Mouse (Mus musculus) T-cell, adult 2 months (primary cell): ENCODE results near the gene Fastkd1.
"Not testable (repeated sequence)": the region's sequence is repeated elsewhere in the genome, so short reads cannot be mapped to it uniquely, and the experiment has no call there.

Source experiments
- DNase-seq: peaks from one replicate; pipeline ENCODE4 v3.0.0; 2022; ENCODE audit warnings: low spot score

The Fastkd1 gene

DNA sequence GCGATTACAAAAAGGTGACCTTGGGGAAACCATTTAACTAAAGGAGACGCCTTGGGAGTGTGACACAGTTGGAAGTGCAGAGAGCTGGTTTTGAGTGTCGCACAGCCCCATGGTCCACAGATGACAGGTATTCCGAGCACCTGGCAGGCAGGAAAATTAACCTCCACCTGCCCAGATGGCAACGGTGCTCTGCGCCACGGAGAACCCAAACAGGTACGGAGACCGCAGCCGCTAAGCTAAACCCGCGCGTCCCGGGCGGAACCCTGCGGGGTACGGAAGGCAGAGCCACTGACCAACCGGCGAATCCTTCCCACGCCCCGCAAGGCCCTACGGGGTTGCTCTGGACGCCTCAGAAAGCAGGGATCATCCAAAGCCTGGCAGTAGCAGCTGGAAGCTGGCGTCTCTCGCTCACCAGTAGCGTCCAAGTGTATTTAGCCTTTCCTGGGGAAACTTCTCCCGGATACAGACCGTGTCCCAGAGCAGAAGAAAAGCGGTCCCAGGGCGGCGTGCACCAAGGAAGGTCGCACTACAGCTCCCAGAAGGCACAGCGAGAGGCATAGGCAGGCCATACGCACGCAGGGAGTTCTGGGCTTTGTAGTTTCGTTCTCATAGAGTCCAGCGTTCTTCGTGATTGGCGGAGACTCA is at the start of gene Fastkd1:
TSS of gene Fastkd1 (minus strand) at position 536 of the 645 bp plus-strand sequence.
- DNase-seq = peak; percentile 85

DNA sequence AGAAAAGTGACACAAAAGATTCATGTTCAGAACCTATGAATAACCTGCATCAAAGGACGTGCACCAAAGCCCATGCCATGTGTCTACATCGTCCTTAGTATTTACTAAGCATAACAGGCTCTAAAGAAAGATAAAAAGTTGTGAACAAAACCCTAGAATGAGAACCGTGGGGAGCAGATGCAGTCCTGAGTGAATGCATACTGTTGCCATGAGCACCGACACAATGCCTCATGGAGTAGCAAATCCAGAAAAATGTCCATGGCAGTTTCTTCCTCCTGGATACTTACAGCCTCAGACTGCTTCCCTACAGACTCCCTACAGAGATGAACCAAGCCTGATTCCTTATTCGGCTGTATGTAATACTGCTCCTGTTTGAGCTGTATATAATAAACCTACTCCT is 47.7 kb upstream of the Fastkd1 start:
- no peak for DNase-seq

DNA sequence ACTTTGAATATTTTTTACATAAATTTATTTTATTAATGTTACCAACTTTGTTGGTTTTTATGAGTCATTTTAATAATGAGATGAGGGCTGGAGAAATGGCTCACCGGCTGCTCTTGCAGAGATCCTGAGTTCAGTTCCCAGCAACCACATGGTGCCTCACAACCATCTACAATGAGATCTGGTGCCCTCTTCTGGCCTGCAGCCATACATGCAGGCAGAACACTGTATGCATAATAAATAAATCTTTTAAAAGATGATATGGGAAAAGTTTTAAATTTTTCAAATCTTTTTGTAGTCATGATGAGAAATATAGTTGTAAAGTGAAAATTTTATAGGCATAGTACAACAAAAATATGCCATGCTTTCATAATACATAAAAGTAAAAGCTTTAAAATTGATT is 31.8 kb upstream of the Fastkd1 start:
- no peak for DNase-seq

DNA sequence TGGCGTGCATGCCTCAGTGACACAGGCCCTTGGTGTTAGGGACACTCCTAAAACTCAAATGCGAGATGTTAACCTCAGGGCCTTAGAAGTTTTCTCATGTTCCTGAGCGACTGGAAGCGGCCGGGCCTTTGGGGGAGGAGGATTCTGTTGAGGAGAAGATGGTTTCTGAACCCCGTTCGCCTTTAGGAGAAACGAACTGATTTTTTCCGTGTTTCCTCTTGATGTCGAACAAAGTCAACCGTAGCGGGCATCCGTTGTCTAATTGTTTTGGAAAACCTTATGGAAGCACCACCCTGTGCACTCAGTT is 10.2 kb upstream of the Fastkd1 start:
- no peak for DNase-seq

DNA sequence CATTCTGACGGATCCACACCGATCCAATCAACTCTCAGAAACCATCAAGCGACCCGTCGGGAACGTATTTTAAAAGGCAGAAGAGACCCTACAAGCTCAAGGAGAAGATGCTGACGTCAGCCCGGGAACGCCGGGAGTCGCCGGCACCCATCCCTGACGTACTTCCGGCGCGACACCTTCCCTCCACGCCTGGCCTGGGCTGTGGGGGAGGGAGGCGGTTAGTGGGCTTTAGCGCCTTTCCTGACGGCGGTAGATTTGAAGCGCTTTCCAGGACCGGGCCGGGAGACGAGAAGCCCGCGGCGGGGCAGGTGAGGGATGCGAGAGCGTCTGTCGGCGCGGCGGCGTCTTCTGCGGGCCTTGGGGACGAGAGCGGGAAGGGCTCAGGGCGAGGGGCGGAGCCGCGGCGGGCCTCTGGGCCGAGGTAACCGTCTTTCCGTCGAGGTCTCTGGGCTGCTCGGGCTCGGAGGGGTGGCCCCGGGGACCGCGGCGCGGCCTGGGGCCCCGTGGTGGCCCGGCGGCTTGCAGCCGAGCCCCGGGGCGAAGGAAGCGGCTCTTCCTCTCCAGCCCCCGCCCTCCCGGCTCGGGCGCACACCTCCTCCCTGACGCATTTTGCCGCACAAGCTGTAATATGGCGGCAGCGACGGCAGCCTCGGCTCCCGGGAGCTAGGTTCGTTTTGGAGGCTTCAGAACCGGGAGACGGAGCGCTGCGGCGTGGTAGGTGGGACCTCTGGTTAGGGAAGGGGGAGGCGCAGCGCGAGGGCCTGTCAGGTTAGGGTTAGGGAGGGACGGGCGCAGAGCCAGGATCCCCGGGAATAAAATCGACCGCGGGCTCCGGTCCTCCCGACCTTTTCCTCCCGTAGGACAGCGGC is 9.6 kb upstream of the Fastkd1 start:
- peak; percentile 91 for DNase-seq

DNA sequence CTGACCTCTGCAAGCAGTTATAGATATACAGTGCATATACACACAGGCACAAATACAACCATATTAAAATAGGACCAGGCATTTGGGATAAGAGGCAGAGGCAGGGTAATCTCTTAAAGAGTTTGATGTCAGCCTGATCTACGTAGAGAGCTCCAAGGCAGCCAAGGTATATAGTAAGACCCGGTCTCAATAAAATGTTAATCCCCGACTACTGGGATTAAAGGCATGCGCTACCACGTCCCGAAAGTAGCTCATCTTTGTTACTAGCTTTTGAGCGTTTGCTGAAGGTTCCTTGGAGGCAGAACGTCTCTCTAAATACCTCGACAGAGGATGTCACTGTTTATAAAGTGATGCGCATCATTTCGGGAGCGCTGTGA is 8.9 kb upstream of the Fastkd1 start, which contains the start of gene Ppig:
TSS of gene Ppig (plus strand) at position 273 of the 377 bp plus-strand sequence.
- no peak for DNase-seq

DNA sequence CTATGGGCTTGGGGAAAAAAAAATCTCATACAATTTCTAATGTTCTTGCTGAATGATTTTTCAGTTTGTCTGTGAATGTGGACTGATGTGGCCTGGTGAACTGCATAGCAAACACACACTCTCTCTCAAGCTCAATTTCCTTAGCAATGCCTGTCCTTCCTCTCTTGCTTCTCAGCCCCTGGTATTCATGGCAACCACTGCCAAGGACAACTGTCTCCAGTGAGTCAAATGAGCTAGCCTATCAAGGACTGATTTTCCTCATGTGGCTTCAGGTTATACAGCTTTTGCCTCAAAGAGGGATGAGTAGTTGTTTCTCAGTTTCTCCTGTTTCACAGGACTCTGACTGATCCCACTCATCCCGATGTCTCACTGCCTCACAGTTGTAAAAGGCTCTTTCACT is 5.8 kb upstream of the Fastkd1 start:
- DNase-seq = no peak

DNA sequence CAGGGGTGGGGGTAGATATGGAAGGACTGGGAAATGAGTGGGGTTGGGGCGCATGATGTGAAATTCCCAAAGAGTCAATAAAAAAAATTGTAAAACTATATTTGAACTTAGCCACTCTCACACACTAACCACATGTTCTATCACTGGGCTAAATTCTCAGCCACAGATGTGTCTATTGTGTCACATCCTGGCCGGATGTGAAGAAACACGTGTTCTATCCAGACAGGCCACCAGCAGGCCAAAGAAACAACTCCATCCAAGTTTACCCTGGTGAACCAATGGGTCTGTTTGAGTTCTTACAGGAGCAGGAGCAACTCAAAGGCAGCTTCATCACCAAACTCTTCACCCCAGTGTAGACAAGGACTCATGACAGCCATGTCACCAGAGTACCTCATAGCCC is 3.2 kb upstream of the Fastkd1 start:
- no peak for DNase-seq

DNA sequence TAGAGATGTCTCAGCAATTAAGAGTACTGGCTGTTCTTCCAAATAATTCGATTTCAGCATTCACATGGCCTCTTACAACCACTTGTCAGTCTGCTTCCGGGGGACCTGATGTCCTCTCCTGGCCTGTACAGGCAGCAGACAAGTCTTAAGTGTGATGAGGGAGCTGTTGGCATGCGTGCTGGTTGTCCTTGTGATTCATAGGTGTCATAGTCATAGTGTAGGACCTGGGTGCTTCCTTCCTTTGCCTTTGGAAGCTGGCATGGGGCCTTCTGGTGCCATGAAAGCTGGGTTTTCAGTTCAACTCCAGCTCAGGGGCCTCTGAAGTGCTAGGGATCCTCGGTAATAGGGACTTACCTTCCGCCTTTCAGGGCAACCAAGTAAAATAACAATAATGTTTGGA is 810 bp upstream of the Fastkd1 start:
- no peak for DNase-seq

DNA sequence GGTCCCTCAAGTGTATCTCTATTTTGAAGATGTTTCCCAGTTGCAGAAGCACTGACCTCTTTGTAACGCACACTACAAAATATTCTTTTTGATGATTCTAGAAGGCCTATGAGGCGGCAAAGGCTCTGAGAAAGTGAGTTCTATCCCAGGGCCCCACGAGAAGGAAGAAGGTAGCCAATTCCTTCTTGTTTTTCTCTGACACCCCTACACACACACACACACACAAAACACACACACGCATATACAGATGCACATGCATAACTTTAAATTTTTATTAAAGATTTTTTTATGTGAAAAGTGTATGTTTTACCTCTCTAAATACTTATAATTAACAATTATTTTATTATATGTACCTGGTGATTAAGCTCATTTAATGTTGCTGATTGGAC is 304 bp upstream of the Fastkd1 start:
- no peak for DNase-seq

DNA sequence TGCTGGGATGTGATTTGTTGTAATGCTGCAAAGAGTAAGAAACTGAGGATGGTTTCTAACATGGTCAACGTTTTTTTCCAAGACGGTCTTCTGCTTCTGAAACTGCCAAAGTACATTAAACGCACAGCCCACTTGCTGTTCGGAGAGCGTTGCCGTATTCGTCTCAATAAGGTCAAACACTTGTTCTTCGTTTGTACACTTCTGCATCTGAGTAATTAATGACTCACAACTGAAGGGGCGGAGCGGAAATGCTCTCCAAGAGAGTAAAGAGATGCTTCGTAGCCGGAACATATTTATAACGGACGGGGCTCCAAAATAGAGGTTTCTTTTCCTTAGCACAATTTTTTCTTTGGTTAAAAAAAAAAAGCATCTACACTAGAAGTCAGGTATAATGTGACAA is 1.1 kb downstream of the Fastkd1 start:
- DNase-seq = no peak

DNA sequence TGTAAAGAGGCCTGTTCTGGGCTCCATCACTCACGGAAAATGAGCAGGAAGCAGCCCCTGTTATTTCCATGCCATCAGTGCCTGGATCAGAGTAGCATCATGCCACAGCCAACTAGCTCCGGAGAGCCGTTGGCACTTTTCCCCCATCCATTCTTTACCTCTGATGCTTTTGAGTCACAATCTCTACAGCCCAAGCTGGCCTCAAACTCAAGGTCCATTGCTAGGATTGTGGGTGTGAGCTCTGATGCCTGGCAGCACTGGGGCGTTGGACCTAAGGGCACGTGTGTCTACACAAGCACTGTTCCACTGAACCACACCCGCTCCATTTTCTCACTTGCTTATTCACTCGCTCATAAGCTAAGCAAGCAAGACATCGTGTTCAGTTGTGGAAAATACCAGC is 12.9 kb downstream of the Fastkd1 start:
- no peak for DNase-seq

DNA sequence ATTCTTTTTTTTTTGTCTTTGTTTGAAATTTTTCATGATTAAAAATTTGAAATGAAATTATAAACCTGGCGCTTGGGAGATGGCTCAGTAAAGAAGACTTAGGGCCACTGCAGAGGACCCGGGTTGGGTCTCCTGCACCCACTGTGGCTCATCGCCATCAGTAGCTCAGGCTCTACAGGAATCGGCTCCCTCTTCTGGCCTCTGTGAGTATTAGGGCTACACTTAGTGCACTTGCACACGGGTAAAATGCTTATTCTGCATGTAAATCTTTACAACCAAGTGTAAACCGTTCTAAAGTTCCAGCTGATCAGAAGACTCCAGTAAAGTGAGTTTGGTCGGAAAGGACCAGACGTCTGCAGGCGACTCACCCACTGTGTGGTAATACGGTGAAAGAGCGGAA is 19.8 kb downstream of the Fastkd1 start:
- DNase-seq = no peak

DNA sequence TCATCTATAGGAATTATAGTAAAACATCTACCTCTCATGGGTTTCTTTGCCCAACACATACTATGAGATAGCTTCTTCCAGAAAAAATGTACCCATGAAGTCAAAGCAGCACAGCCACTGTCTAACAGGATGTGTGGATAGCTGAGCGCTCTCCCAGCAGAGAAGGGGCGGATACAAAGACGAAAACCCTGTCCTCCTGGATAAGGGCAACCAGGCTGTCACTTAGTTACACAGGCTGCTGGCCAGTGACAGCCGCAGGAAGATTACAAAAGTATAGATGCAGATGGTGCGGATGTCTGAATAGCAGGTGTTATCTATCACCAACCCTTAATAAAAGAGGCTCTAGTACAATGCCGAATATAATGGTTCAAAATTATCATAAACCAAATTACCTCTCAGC is 22.5 kb downstream of the Fastkd1 start:
- DNase-seq = no peak

DNA sequence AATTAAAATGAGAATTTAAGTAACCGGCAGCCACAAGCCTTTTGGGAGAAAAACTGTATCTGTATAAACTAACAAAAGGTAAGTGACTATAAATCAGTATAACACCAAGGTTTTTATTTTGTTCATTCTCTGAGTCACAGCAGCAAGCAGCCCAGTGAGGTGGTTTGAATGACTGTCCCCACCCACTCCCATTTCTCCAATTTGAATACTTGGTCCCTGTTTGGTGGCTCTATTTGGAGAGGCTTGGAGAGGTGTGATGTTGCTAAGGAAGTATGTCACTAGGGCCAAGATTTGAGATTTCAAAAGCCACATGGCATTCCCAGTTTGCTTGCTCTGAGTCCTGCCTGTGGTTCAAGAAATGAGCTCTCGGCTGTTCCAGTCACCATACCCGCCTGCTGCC is 23.1 kb downstream of the Fastkd1 start:
- DNase-seq = no peak

DNA sequence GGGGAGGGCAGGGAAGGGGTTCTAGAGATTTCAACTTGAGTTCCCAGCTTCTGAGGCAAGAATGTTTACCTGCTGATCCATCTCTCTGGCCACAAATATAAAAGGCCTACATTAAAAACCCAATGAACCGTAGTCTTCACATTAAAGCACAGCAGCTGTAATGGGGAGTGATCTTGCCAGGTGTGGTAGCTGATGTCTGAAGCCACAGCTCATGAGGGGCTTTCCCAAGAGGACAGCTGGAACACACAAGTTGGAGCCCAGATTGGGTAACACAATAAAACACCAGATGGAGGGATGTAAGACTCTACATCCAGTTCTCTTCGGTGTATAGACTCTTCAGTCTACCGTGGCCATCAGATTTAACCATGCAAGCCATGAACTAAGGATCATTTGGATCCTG is 28.8 kb downstream of the Fastkd1 start:
- no peak for DNase-seq

DNA sequence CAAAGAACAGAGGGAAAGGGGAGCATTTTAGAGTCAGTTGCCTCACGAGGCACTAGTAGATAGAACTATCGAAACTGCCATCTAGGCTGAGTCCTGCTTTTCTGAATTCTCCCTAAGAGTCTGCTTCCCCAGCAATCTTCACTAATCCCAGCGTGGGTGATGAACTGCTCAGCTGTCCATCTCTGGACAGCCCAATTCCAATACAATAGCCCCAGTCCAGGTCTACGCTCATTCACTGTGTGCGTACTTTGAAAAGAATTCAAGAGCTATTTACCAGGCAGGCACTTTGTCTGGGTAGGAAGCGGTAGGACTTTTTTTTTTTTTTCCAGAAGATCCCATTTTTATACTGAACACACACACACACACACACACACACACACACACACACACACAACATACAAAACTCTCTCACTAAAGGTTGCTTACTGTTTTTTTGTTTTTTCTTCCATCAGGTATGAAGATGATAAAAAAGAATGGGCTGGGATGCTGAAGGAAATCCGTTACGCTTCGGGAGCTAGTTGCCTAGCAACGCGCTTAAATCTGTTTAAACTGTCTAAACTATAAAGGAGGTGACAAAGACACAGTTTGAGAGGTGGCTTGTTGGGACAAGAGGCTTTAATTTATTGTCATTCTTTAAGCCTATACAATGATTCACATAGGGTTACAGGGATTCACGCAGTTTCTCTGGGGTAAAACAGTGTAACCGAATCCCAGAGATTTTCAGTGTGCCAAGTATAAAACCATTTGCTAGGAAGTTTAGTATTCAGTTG is 30.1 kb downstream of the Fastkd1 start:
- DNase-seq = no peak

DNA sequence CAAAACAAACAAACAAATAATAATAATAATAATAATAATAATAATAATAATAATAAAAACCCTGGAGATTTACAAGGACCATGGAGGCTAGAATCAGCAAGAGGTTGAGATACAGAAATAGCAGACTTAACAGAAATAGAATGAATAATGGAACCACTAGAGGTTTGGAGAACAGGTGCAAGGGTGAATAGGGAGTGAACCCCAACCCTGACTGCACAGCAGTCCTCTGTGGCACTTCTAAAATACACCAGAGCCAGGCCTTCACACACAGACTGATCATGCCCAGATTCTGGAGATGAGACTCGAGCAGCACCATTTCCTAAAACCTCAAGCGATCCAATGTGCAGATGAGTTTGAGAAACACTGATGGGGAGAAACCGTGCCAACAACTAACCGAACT is 31.4 kb downstream of the Fastkd1 start:
- DNase-seq = no peak

DNA sequence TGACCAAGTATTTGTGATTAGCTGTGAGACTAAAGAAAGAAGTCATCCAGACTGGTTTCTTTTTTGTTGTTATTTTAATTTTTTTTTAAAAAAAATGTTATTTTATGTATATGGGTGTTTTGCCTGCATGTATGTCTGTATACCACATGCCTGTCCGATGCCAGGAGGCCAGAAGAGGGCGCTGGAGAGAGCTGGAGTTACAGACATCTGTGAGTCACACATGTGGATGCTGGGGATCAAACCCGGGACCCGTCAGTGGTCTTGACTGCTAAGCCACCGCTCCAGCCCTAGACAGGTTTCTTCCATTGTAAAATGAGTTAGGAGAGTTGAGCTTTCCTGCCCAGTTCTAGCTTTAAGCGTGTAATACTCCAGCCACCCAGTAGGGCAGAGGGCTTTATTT is 33.3 kb downstream of the Fastkd1 start:
- DNase-seq = peak; percentile 10

DNA sequence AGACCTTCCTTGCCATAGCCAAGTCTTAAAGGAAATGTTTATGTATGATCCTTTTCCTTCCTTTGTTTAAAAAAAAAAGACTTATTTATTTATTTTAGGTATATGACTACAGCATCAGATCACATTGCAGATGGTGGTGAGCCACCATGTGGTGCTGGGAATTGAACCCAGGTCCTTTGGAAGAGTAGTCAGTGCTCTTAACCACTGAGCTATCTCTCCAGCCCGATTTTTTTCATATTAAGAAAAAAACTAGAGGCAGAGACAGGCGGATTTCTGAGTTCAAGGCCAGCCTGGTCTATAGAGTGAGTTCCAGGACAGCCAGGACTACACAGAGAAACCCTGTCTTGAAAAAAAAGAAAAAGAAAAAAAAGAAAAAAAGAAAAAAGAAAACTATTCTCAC is 36.1 kb downstream of the Fastkd1 start:
- not testable (repeated sequence) for DNase-seq

DNA sequence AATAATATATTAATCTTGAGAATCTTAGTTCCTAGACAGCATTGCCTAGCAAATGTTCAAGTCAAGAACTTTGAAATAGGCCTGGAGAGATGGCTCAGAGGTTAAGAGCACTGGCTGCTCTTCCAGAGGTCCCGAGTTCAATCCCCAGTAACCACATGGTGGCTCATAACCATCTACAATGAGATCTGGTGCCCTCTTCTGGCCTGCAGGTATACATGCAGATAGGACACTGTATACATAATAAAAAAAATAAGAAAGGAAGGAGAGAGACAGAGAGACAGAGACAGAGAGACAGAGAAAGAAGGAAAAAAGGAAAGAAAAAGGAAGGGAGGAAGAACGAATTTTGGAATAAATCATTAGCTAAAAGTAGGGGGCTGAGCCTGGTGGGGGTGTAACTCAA is 36.6 kb downstream of the Fastkd1 start:
- peak; percentile 22 for DNase-seq

DNA sequence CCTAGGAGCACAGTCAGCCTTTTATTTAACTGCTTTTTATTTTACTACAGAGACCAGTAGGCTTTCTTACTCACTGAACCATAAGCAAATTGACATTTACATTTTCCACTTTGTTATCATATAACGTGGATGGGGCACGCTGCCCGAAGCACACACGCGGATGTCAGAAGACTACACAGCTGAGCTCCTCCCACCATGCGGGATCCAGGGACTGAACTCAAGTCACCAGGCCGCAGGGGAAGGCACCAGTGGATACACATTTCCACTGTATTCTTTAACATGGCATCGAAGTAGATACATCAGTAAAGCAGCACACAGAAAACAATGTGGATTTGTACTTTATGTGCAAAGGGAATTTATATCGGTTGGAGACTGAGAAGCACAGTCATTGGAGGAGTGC is 38.0 kb downstream of the Fastkd1 start:
- DNase-seq = no peak

DNA sequence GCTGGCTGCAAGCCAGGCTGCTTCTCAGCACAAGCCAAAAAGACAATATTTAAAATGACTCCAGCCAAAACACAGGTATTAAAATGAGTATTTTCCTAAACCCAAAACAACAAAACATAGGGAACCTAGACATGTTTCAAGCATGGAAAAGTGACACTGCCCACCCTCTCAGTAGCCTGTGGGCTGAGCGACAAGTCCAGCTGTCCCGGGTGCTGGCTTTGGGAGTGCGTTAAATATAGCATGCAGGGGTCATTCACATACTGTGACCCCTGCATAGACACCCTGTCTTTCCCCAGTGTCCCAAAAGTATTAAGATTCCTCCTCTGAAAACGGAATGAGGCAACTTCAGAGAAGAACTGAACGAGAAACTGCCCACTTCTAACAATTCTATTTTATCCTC is 39.6 kb downstream of the Fastkd1 start:
- no peak for DNase-seq
